Mouse (Mus musculus): Measurements from ENCODE around the gene Ncl. TPM values are rescaled to one million over a fixed set of nuclear protein-coding genes. Genes with fewer than 3 reads are reported as not detected.
A peak's percentile ranks its signal among the peaks of the same experiment; 100 is the strongest.

The Ncl gene
- polyA plus RNA-seq, 1 experiment from 2014 or later: 410 TPM

- no peak overlapping the region for H3K27ac ChIP-seq (ENCODE audit: low read depth, low read length)
- H3K27me3 ChIP-seq (ENCODE audit: control insufficient read depth, insufficient read depth, low read length): no peaks in the 10 kb centered on the region; the same call in 1 of the 2 replicates
- H3K9ac ChIP-seq (ENCODE audit: low read length): no peak overlapping the region
- H3K36me3 ChIP-seq (ENCODE audit: control insufficient read depth, insufficient read depth, low read length): no peaks in the 10 kb centered on the region
- H3K4me3 ChIP-seq (ENCODE audit: low read depth, low read length): no peak overlapping the region
- ATAC-seq (replicated peaks; ENCODE audit: low FRiP score): no peak
- no peaks in the 10 kb centered on the region for H3K9me3 ChIP-seq (ENCODE audit: control insufficient read depth, low read length)
- H3K4me2 ChIP-seq (ENCODE audit: low read depth, low read length, severe bottlenecking): no peak overlapping the region
- peak; percentile 63 for DNase-seq (ENCODE audit: low spot score)
- H3K4me1 ChIP-seq (replicated peaks; ENCODE audit: control insufficient read depth, insufficient read depth, low read length): peaks cover 11% of the 10 kb centered on the region; the same call in 1 of the 2 replicates
- WGBS: 23% methylated on average over 15 of the region's 15 CpGs
Observed at GRCm38 (mm10) chr1:86313772-86314125, 45.5 kb downstream of the Ncl start.

GRCm38 (mm10) chr1:86313096-86313771 is 46.0 kb downstream of the Ncl start:
- no peaks in the 10 kb centered on the region; the same call in 1 of the 2 replicates for H3K27me3 ChIP-seq (ENCODE audit: control insufficient read depth, insufficient read depth, low read length)
- H3K4me3 ChIP-seq (ENCODE audit: low read depth, low read length): no peak overlapping the region
- H3K36me3 ChIP-seq (ENCODE audit: control insufficient read depth, insufficient read depth, low read length): no peaks in the 10 kb centered on the region
- no peaks in the 10 kb centered on the region for H3K9me3 ChIP-seq (ENCODE audit: control insufficient read depth, low read length)
- H3K4me2 ChIP-seq (ENCODE audit: low read depth, low read length, severe bottlenecking): no peak overlapping the region
- 44% methylated on average over 16 of the region's 16 CpGs for WGBS
- H3K4me1 ChIP-seq (replicated peaks; ENCODE audit: control insufficient read depth, insufficient read depth, low read length): peaks cover 11% of the 10 kb centered on the region; the same call in 1 of the 2 replicates
- ATAC-seq (replicated peaks; ENCODE audit: low FRiP score) (no peak), DNase-seq (ENCODE audit: low spot score) (no peak)
- no peak overlapping the region for H3K9ac ChIP-seq (ENCODE audit: low read length)
- no peak overlapping the region for H3K27ac ChIP-seq (ENCODE audit: low read depth, low read length)

DNA sequence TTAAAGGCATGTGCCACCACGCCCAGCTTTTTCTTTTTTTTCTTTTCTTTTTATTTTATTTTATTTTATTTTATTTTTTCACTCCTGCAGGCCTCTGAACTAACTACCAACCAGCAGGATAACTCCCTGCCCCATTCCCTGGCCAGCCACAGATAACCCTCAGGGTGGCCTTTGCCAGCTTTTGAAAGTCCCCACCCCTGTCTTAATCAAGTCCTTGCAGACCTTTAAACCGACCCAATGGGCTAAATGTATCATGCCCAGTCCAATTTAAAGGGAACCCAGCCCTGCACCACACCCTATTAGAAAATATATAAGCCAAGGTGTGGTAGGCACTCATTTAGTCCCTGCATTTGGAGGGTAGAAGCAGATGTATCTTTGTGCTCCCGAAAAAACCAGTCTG is 46.9 kb downstream of the Ncl start:
- 82% methylated on average over 3 of the region's 3 CpGs for WGBS
- ATAC-seq (replicated peaks; ENCODE audit: low FRiP score): no peak
- Histone ChIP-seq H3K4me2 (ENCODE audit: low read depth, low read length, severe bottlenecking) (no peak overlapping the region), H3K36me3 (ENCODE audit: control insufficient read depth, insufficient read depth, low read length) (no peaks in the 10 kb centered on the region), H3K4me1 (replicated peaks; ENCODE audit: control insufficient read depth, insufficient read depth, low read length) (peaks cover 11% of the 10 kb centered on the region; the same call in 1 of the 2 replicates), H3K4me3 (ENCODE audit: low read depth, low read length) (no peak overlapping the region), H3K27me3 (ENCODE audit: control insufficient read depth, insufficient read depth, low read length) (no peaks in the 10 kb centered on the region; the same call in 1 of the 2 replicates), H3K9ac (ENCODE audit: low read length) (no peak overlapping the region), H3K9me3 (ENCODE audit: control insufficient read depth, low read length) (no peaks in the 10 kb centered on the region), H3K27ac (ENCODE audit: low read depth, low read length) (no peak overlapping the region)
- no peak for DNase-seq (ENCODE audit: low spot score)

- ATAC-seq (replicated peaks; ENCODE audit: low FRiP score) (no peak), DNase-seq (ENCODE audit: low spot score) (no peak)
- Histone ChIP-seq H3K4me1 (replicated peaks; ENCODE audit: control insufficient read depth, insufficient read depth, low read length) (peaks cover 11% of the 10 kb centered on the region; the same call in 1 of the 2 replicates), H3K4me2 (ENCODE audit: low read depth, low read length, severe bottlenecking) (peak overlapping the region; percentile 11; the same call in 1 of the 2 replicates), H3K27me3 (ENCODE audit: control insufficient read depth, insufficient read depth, low read length) (no peaks in the 10 kb centered on the region; the same call in 1 of the 2 replicates), H3K4me3 (ENCODE audit: low read depth, low read length) (no peak overlapping the region), H3K27ac (ENCODE audit: low read depth, low read length) (no peak overlapping the region), H3K9ac (ENCODE audit: low read length) (no peak overlapping the region), H3K9me3 (ENCODE audit: control insufficient read depth, low read length) (no peaks in the 10 kb centered on the region), H3K36me3 (ENCODE audit: control insufficient read depth, insufficient read depth, low read length) (no peaks in the 10 kb centered on the region)
- 27% methylated on average over 10 of the region's 10 CpGs for WGBS
Observed at GRCm38 (mm10) chr1:86311467-86312005, 47.7 kb downstream of the Ncl start.

- Histone ChIP-seq H3K27ac (ENCODE audit: low read depth, low read length) (0 out of 2 replicates have a peak overlapping the region, but pooled peaks have one; percentile 18), H3K4me2 (ENCODE audit: low read depth, low read length, severe bottlenecking) (peak overlapping the region; percentile 11; the same call in 1 of the 2 replicates), H3K9me3 (ENCODE audit: control insufficient read depth, low read length) (no peaks in the 10 kb centered on the region), H3K36me3 (ENCODE audit: control insufficient read depth, insufficient read depth, low read length) (no peaks in the 10 kb centered on the region), H3K9ac (ENCODE audit: low read length) (no peak overlapping the region), H3K4me1 (replicated peaks; ENCODE audit: control insufficient read depth, insufficient read depth, low read length) (peaks cover 11% of the 10 kb centered on the region; the same call in 1 of the 2 replicates), H3K4me3 (ENCODE audit: low read depth, low read length) (no peak overlapping the region), H3K27me3 (ENCODE audit: control insufficient read depth, insufficient read depth, low read length) (no peaks in the 10 kb centered on the region; the same call in 1 of the 2 replicates)
- 14% methylated on average over 15 of the region's 15 CpGs for WGBS
- ATAC-seq (replicated peaks; ENCODE audit: low FRiP score) (no peak), DNase-seq (ENCODE audit: low spot score) (no peak)
Observed at GRCm38 (mm10) chr1:86310536-86311310, 48.5 kb downstream of the Ncl start.

DNA sequence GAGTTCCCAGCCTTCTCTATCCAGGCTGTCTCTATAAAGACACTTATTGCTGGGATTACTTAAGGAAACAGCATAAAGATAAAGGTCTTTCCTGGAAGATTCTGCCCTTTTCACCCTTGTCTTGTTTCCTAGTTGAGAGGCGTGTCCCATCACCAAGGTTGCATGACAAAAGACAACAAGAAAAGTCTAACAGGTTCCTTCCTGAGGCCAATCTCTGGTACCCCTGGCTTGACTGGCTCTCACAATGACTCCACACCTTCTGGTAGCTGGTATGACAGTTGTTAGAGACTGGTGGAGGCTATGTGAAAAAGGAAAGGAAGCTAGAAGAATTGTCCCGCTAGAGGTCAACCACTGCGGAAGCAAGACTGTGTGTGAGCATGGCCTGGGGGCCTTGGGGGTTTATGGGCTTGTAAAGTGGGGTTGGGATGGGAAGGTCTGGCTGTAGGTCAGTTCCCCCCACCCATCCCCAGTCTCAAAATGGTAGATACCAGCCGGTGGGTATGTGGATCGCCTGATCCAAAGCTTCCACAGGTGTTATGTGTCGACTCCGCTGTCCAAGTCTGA is 49.8 kb downstream of the Ncl start:
- Histone ChIP-seq H3K36me3 (ENCODE audit: control insufficient read depth, insufficient read depth, low read length) (no peaks in the 10 kb centered on the region), H3K9me3 (ENCODE audit: control insufficient read depth, low read length) (no peaks in the 10 kb centered on the region), H3K4me1 (replicated peaks; ENCODE audit: control insufficient read depth, insufficient read depth, low read length) (peaks cover 11% of the 10 kb centered on the region; the same call in 1 of the 2 replicates), H3K4me3 (ENCODE audit: low read depth, low read length) (no peak overlapping the region), H3K4me2 (ENCODE audit: low read depth, low read length, severe bottlenecking) (no peak overlapping the region), H3K9ac (ENCODE audit: low read length) (no peak overlapping the region), H3K27ac (ENCODE audit: low read depth, low read length) (no peak overlapping the region), H3K27me3 (ENCODE audit: control insufficient read depth, insufficient read depth, low read length) (peaks cover 5% of the 10 kb centered on the region)
- ATAC-seq (replicated peaks; ENCODE audit: low FRiP score) (no peak), DNase-seq (ENCODE audit: low spot score) (no peak)
- WGBS: 89% methylated on average over 7 of the region's 7 CpGs

DNA sequence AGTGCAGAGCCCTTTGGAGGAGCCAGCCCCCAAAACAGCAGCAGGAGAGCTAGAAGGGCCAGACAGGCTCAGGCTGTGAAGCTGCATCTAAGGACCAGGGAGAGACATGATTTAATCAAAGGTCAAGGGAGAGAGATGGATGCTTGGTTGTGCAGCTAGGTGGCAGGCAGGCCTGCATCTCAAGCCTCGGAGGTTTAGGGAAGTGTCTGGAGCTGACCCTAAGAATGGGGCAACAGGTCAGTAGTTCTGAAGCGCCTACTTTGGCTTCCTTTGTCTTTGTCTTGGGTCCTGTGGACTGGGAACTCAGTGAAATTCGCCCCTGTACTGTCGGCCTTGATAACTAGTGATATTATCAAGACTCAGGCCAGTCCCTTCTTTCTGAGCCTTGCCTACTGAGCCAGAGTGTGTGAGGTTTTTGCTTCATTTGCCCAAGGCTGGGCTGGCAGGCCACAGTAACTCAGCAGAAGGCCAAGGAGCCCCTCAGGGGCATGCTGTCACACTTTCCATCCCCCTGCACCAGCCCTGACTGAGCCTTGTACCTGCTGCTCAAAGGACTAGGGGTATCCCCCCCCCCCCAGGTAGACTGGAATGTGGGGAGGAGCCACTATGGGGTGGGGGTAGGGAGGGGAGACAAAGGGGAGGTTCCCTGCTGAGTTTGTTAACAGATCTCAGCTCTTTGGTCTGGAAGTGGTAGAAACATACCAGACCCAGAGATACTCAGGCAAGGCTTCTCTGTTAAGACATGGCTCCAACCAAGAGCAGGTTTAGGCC is 51.1 kb downstream of the Ncl start:
- WGBS: 35% methylated on average over 4 of the region's 4 CpGs
- peaks cover 11% of the 10 kb centered on the region; the same call in 1 of the 2 replicates for H3K4me1 ChIP-seq (replicated peaks; ENCODE audit: control insufficient read depth, insufficient read depth, low read length)
- H3K9me3 ChIP-seq (ENCODE audit: control insufficient read depth, low read length): no peaks in the 10 kb centered on the region
- no peak overlapping the region for H3K9ac ChIP-seq (ENCODE audit: low read length)
- H3K27ac ChIP-seq (ENCODE audit: low read depth, low read length): no peak overlapping the region
- H3K4me2 ChIP-seq (ENCODE audit: low read depth, low read length, severe bottlenecking): no peak overlapping the region
- H3K27me3 ChIP-seq (ENCODE audit: control insufficient read depth, insufficient read depth, low read length): peaks cover 14% of the 10 kb centered on the region
- no peaks in the 10 kb centered on the region for H3K36me3 ChIP-seq (ENCODE audit: control insufficient read depth, insufficient read depth, low read length)
- DNase-seq (ENCODE audit: low spot score): no peak
- no peak for ATAC-seq (replicated peaks; ENCODE audit: low FRiP score)
- H3K4me3 ChIP-seq (ENCODE audit: low read depth, low read length): no peak overlapping the region
